Mouse (Mus musculus) liver, adult 2 months (tissue): Measurements from ENCODE around the gene Ube4a. TPM values are rescaled to one million over a fixed set of nuclear protein-coding genes. Genes with fewer than 3 reads are reported as not detected.

ENCODE experiments used
- DNase-seq: peaks from one replicate; pipeline ENCODE4 v3.0.0-alpha.2; 2011; ENCODE audit warnings: low read depth, low spot score; ENCODE audit errors: extremely low read depth
- H3K27ac ChIP-seq: fragments of 200-500 bp; replicated peaks from 2 replicates; pipeline ENCODE4 v1.5.1; 2012; ENCODE audit warnings: low read depth, mild to moderate bottlenecking, control low read depth, inconsistent platforms, low read length; ENCODE audit not compliant: insufficient read depth
- H3K27me3 ChIP-seq: fragments of 200-500 bp; 2 replicates; pipeline ENCODE4 v1.6.1; 2012; ENCODE audit warnings: mild to moderate bottlenecking, moderate library complexity, low read length, inconsistent platforms; ENCODE audit not compliant: control insufficient read depth, insufficient read depth
- H3K36me3 ChIP-seq: fragments of 200-500 bp; 2 replicates; pipeline ENCODE4 v1.6.1; 2012; ENCODE audit warnings: low read length, inconsistent platforms; ENCODE audit not compliant: control insufficient read depth, insufficient read depth
- H3K4me1 ChIP-seq: fragments of 200-500 bp; 2 replicates; pipeline ENCODE4 v1.6.1; 2011; ENCODE audit warnings: low read length; ENCODE audit not compliant: control insufficient read depth, insufficient read depth
- H3K4me3 ChIP-seq: fragments of 200-500 bp; 2 replicates; pipeline ENCODE4 v1.5.1; 2011; ENCODE audit warnings: low read depth, mild to moderate bottlenecking, control low read depth, low read length, moderate library complexity; ENCODE audit not compliant: insufficient read depth
- H3K79me2 ChIP-seq: fragments of 200-500 bp; 2 replicates; pipeline ENCODE4 v1.6.1; 2012; ENCODE audit warnings: inconsistent platforms, mild to moderate bottlenecking, low read length, moderate library complexity; ENCODE audit not compliant: control insufficient read depth, insufficient read depth
- H3K9ac ChIP-seq: fragments of 200-500 bp; 2 replicates; pipeline ENCODE4 v1.6.1; 2012; ENCODE audit warnings: low read depth, mild to moderate bottlenecking, control low read depth, inconsistent platforms, low read length
- CTCF ChIP-seq: fragments of 200-500 bp; IDR thresholded peaks from 2 replicates; pipeline ENCODE4 v1.5.1; 2011; ENCODE audit warnings: low read depth, low read length, control low read depth
- POLR2A ChIP-seq: fragments of 200-500 bp; IDR thresholded peaks from 2 replicates; pipeline ENCODE4 v1.6.1; 2011; ENCODE audit warnings: low read length, control low read depth; ENCODE audit not compliant: insufficient read depth; ENCODE audit errors: extremely low read depth
- WGBS: fragments of 180-500 bp; shearing (Covaris S2); methylation state at CpG from one replicate; pipeline ENCODE4 v1.1.7; 2018; 5-methylcytosine and 5-hydroxymethylcytosine counted together
- polyA plus RNA-seq: library from polyadenylated mRNA; depleted of rRNA; stranded (reverse); fragments of >200 nt; gene quantifications from 2 replicates; pipeline ENCODE4 v1.2.3, GENCODE M21; 2012
- total RNA-seq: library from RNA; depleted of rRNA; stranded (reverse); fragments of >200 nt; gene quantifications from 2 replicates; pipeline ENCODE4 v1.2.3, GENCODE M21; 2014

Ube4a gene
- total and polyA plus RNA-seq, 2 experiments, result 11.6 to 33.6 TPM

- no peak overlapping the region for H3K9ac ChIP-seq
- WGBS, result 80% methylated on average over 4 of the region's 4 CpGs
- H3K36me3 ChIP-seq, result no peaks in the 10 kb centered on the region
- no peaks in the 10 kb centered on the region for H3K4me1 ChIP-seq
- H3K27me3 ChIP-seq, result peaks cover 4% of the 10 kb centered on the region; the same call in 1 of the 2 replicates
- DNase-seq, result no peak
- no peak for TF ChIP-seq CTCF
- TF ChIP-seq POLR2A, result no peak
- H3K27ac ChIP-seq, result no peak overlapping the region
- no peak overlapping the region for H3K4me3 ChIP-seq
- H3K79me2 ChIP-seq, result no peaks in the 10 kb centered on the region
Measured at GRCm38 (mm10) chr9:45008342-45008741, 42.9 kb upstream of the Ube4a start.

- no peaks in the 10 kb centered on the region for H3K4me1 ChIP-seq
- no peak overlapping the region for H3K4me3 ChIP-seq
- TF ChIP-seq CTCF, result no peak
- TF ChIP-seq POLR2A, result no peak
- 68% methylated on average over 12 of the region's 12 CpGs for WGBS
- H3K27me3 ChIP-seq, result peaks cover 4% of the 10 kb centered on the region; the same call in 1 of the 2 replicates
- no peak overlapping the region for H3K27ac ChIP-seq
- H3K36me3 ChIP-seq, result no peaks in the 10 kb centered on the region
- no peaks in the 10 kb centered on the region for H3K79me2 ChIP-seq
- no peak overlapping the region for H3K9ac ChIP-seq
- no peak for DNase-seq
Measured at GRCm38 (mm10) chr9:45007404-45007803, 42.0 kb upstream of the Ube4a start.

- H3K27ac ChIP-seq, result no peak overlapping the region
- H3K27me3 ChIP-seq, result no peaks in the 10 kb centered on the region
- H3K36me3 ChIP-seq, result no peaks in the 10 kb centered on the region
- no peak overlapping the region for H3K4me3 ChIP-seq
- WGBS, result 69% methylated on average over 3 of the region's 3 CpGs
- H3K4me1 ChIP-seq, result no peaks in the 10 kb centered on the region
- no peak overlapping the region for H3K9ac ChIP-seq
- DNase-seq, result no peak
- H3K79me2 ChIP-seq, result no peaks in the 10 kb centered on the region
- no peak for TF ChIP-seq CTCF
Measured at GRCm38 (mm10) chr9:45000249-45000648, 34.8 kb upstream of the Ube4a start.

GRCm38 (mm10) chr9:44999776-45000175, 34.4 kb upstream of the Ube4a start:
- H3K4me3 ChIP-seq, result no peak overlapping the region
- WGBS, result 82% methylated on average over 5 of the region's 5 CpGs
- DNase-seq, result no peak
- no peaks in the 10 kb centered on the region for H3K36me3 ChIP-seq
- H3K27me3 ChIP-seq, result no peaks in the 10 kb centered on the region
- no peak for TF ChIP-seq POLR2A
- H3K9ac ChIP-seq, result no peak overlapping the region
- H3K4me1 ChIP-seq, result no peaks in the 10 kb centered on the region
- H3K27ac ChIP-seq, result no peak overlapping the region
- H3K79me2 ChIP-seq, result no peaks in the 10 kb centered on the region

- Histone ChIP-seq H3K79me2 (no peaks in the 10 kb centered on the region), H3K27me3 (no peaks in the 10 kb centered on the region), H3K27ac (no peak overlapping the region), H3K36me3 (no peaks in the 10 kb centered on the region), H3K9ac (no peak overlapping the region), H3K4me1 (no peaks in the 10 kb centered on the region), H3K4me3 (no peak overlapping the region)
- peak; percentile 6 for DNase-seq
- 65% methylated on average over 6 of the region's 6 CpGs for WGBS
- no peak for TF ChIP-seq POLR2A
- no peak for TF ChIP-seq CTCF
Measured at GRCm38 (mm10) chr9:44999171-44999570, 33.8 kb upstream of the Ube4a start.

- 76% methylated on average over 11 of the region's 11 CpGs for WGBS
- Histone ChIP-seq H3K4me1 (no peaks in the 10 kb centered on the region), H3K27me3 (no peaks in the 10 kb centered on the region), H3K27ac (no peak overlapping the region), H3K4me3 (no peak overlapping the region), H3K9ac (no peak overlapping the region), H3K36me3 (no peaks in the 10 kb centered on the region), H3K79me2 (no peaks in the 10 kb centered on the region)
- DNase-seq, result no peak
- TF ChIP-seq CTCF, result no peak
- no peak for TF ChIP-seq POLR2A
Measured at GRCm38 (mm10) chr9:44998138-44998537, 32.7 kb upstream of the Ube4a start.
